Comparison of ENCODE assay signal across 9 mouse cellular contexts in the genomic region with DNA sequence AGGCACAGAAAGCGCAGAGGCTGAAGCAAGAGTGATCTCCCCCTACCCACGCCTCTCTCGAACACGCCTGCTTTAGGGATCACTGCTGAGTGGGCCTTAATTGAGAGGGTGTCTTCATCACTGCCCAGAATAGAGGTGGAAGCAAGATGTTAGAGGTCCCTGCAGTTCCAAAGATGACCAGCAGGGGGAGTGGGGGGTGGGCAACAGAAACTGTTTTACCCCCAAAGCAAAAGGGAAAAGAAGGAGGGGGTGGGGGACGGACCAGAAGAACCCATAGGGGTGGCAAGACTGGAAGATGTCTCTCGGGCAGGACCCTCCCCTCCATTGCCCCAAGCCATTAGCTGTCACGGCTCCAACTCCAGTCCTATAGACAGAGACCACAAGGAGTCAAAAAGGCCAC. TPM values are rescaled to one million over a fixed set of nuclear protein-coding genes. Genes with fewer than 3 reads are reported as not detected.
DNase-seq lines count a peak whose midpoint lies in the region; ATAC-seq lines count a peak whose summit lies in the region.
"Had no signal": no experiment of that assay in that cellular context is flagged by ENCODE, and none has a peak within 500 bp of the region (broad histone marks: within the 10 kb centered on the region; RNA-seq: fewer than 3 reads in every experiment).

No protein-coding gene starts in this region.

- H3K27ac ChIP-seq in hindbrain, embryonic 10.5 days = no peak overlapping the region
- no peak overlapping the region for H3K27ac ChIP-seq in hindbrain, embryonic 13.5 days
- no peak overlapping the region for H3K27ac ChIP-seq in neural tube, embryonic 11.5 days (ENCODE audit: low read depth, low read length)

- no peak overlapping the region for H3K4me2 ChIP-seq in hindbrain, embryonic 13.5 days
- H3K4me2 ChIP-seq in neural tube, embryonic 11.5 days (ENCODE audit: low read depth) = no peak overlapping the region

- H3K4me1 ChIP-seq in hindbrain, embryonic 10.5 days (replicated peaks) = peaks cover 28% of the 10 kb centered on the region
- peaks cover 10% of the 10 kb centered on the region for H3K4me1 ChIP-seq in hindbrain, embryonic 13.5 days (replicated peaks)
- H3K4me1 ChIP-seq in neural tube, embryonic 11.5 days (ENCODE audit: control insufficient read depth, insufficient read depth, low read length) = peaks cover 5% of the 10 kb centered on the region; the same call in 1 of the 2 replicates

- H3K4me3 ChIP-seq in hindbrain, embryonic 10.5 days = no peak overlapping the region
- no peak overlapping the region for H3K4me3 ChIP-seq in hindbrain, embryonic 13.5 days
- no peak overlapping the region for H3K4me3 ChIP-seq in neural tube, embryonic 11.5 days (ENCODE audit: low read depth, low read length)
- H3K4me3 ChIP-seq: megakaryocyte, embryonic 14.5 days had no signal

- H3K9ac ChIP-seq in hindbrain, embryonic 13.5 days = no peak overlapping the region
- no peak overlapping the region for H3K9ac ChIP-seq in neural tube, embryonic 11.5 days (ENCODE audit: low read length)

- WGBS in hindbrain, embryonic 10.5 days = 39% methylated on average over 7 of the region's 7 CpGs
- WGBS in hindbrain, embryonic 13.5 days = 46% methylated on average over 7 of the region's 7 CpGs
- 27% methylated on average over 7 of the region's 7 CpGs for WGBS in neural tube, embryonic 11.5 days

- no peaks in the 10 kb centered on the region for H3K9me3 ChIP-seq in hindbrain, embryonic 10.5 days
- H3K9me3 ChIP-seq in hindbrain, embryonic 13.5 days = no peaks in the 10 kb centered on the region
- H3K9me3 ChIP-seq in neural tube, embryonic 11.5 days (ENCODE audit: control insufficient read depth, low read length) = no peaks in the 10 kb centered on the region
- H3K9me3 ChIP-seq: megakaryocyte, embryonic 14.5 days had no signal

- ATAC-seq in hindbrain, embryonic 13.5 days (ENCODE audit: low FRiP score) = no peak
- ATAC-seq in neural tube, embryonic 11.5 days (ENCODE audit: insufficient read depth, low FRiP score, low TSS enrichment) = 0 out of 2 replicates have a peak, but pooled peaks have one; percentile 16
- no peak for ATAC-seq in monocyte, adult 5-6 weeks (replicated peaks; ENCODE audit: insufficient number of reproducible peaks, low FRiP score, low TSS enrichment, poor library complexity, severe bottlenecking)

- peaks cover 81% of the 10 kb centered on the region for H3K36me3 ChIP-seq in hindbrain, embryonic 10.5 days
- H3K36me3 ChIP-seq in hindbrain, embryonic 13.5 days = peaks cover 58% of the 10 kb centered on the region
- H3K36me3 ChIP-seq in neural tube, embryonic 11.5 days (ENCODE audit: control insufficient read depth, insufficient read depth, low read length) = peaks cover 6% of the 10 kb centered on the region

- no peaks in the 10 kb centered on the region for H3K27me3 ChIP-seq in hindbrain, embryonic 10.5 days (ENCODE audit: insufficient read depth, poor library complexity, severe bottlenecking)
- no peaks in the 10 kb centered on the region for H3K27me3 ChIP-seq in hindbrain, embryonic 13.5 days
- no peaks in the 10 kb centered on the region for H3K27me3 ChIP-seq in neural tube, embryonic 11.5 days (ENCODE audit: control insufficient read depth, insufficient read depth, low read length)
- H3K27me3 ChIP-seq: megakaryocyte, embryonic 14.5 days had no signal

- intact Hi-C loops in left cerebral cortex, postnatal 36 days (cut with DNase I) = loop anchor here (2.0 kb wide), 1 partner anchor 41 kb away; no protein-coding TSS in a partner anchor

- peak; percentile 74 for DNase-seq in hindbrain, embryonic 10.5 days (ENCODE audit: low spot score)
- peak; percentile 76 for DNase-seq in CD4-positive helper T cell, adult 2 months (ENCODE audit: low read depth, low spot score)
- DNase-seq in adipocyte (ENCODE audit: low spot score) = peak; percentile 55
- peak; percentile 54 for DNase-seq in embryo, embryonic 9.5 days (ENCODE audit: extremely low spot score)
- peak; percentile 49 to 54 for DNase-seq in left cerebral cortex, postnatal 36 days (ENCODE audit: low spot score in 2 of 2)
- DNase-seq in neural tube, embryonic 11.5 days (ENCODE audit: low spot score) = peak; percentile 69

RNA-seq across cellular contexts. Expression of a gene that starts 8.0 kb away (rescaled TPM):
- polyA plus RNA-seq in hindbrain, embryonic 10.5 days (2016; fragmentation: Nextera tagmentation; extraction: Ambion mirVana) = 146 and 150 TPM in 2 replicates
- polyA plus RNA-seq in hindbrain, embryonic 13.5 days (2015; fragmentation: Nextera tagmentation; extraction: Ambion mirVana) = 121 and 122 TPM in 2 replicates
- total RNA-seq in left cerebral cortex, postnatal 36 days (2021) = 10 to 100 TPM; 38.3 to 47.5 TPM
- polyA plus RNA-seq in neural tube, embryonic 11.5 days (2014; fragmentation: Nextera tagmentation; extraction: Ambion mirVana) = 102 and 108 TPM in 2 replicates
- 7.8 to 26.8 TPM (median 18.1 TPM) in 3 replicates for total RNA-seq in monocyte, adult 5-6 weeks (2017)

RNA-seq across cellular contexts. Expression of a gene that starts 8.6 kb away (rescaled TPM):
- polyA plus RNA-seq in hindbrain, embryonic 10.5 days (2016; fragmentation: Nextera tagmentation; extraction: Ambion mirVana) = 60.5 and 83.5 TPM in 2 replicates
- polyA plus RNA-seq in hindbrain, embryonic 13.5 days (2015; fragmentation: Nextera tagmentation; extraction: Ambion mirVana) = 123 and 139 TPM in 2 replicates
- total RNA-seq in left cerebral cortex, postnatal 36 days (2021) = 100 to 1,000 TPM; 177 to 186 TPM
- 48.7 and 55.2 TPM in 2 replicates for polyA plus RNA-seq in neural tube, embryonic 11.5 days (2014; fragmentation: Nextera tagmentation; extraction: Ambion mirVana)
- total RNA-seq in monocyte, adult 5-6 weeks (2017) = 17.1 to 29.0 TPM (median 19.7 TPM) in 3 replicates

RNA-seq across cellular contexts. Expression of a gene that starts 19.0 kb away (rescaled TPM):
- 0.31 and 1.2 TPM in 2 replicates for polyA plus RNA-seq in hindbrain, embryonic 10.5 days (2016; fragmentation: Nextera tagmentation; extraction: Ambion mirVana)
- polyA plus RNA-seq in hindbrain, embryonic 13.5 days (2015; fragmentation: Nextera tagmentation; extraction: Ambion mirVana) = 0.65 and 0.95 TPM in 2 replicates
- under 1 TPM; 0.12 to 0.66 TPM for total RNA-seq in left cerebral cortex, postnatal 36 days (2021)
- polyA plus RNA-seq in neural tube, embryonic 11.5 days (2014; fragmentation: Nextera tagmentation; extraction: Ambion mirVana) = 0.15 and 0.57 TPM in 2 replicates
- 0.68 TPM in 1 of 3 replicates, not detected in the others for total RNA-seq in monocyte, adult 5-6 weeks (2017)

RNA-seq across cellular contexts. Expression of a gene that starts 55.5 kb away (rescaled TPM):
- 0.58 and 0.67 TPM in 2 replicates for polyA plus RNA-seq in hindbrain, embryonic 10.5 days (2016; fragmentation: Nextera tagmentation; extraction: Ambion mirVana)
- polyA plus RNA-seq in hindbrain, embryonic 13.5 days (2015; fragmentation: Nextera tagmentation; extraction: Ambion mirVana) = not detected in 2 replicates
- total RNA-seq in left cerebral cortex, postnatal 36 days (2021) = not detected
- polyA plus RNA-seq in neural tube, embryonic 11.5 days (2014; fragmentation: Nextera tagmentation; extraction: Ambion mirVana) = not detected in 2 replicates
- not detected in 3 replicates for total RNA-seq in monocyte, adult 5-6 weeks (2017)
